Mouse (Mus musculus): ENCODE measurements around the gene Fam102b. TPM values are rescaled to one million over a fixed set of nuclear protein-coding genes. Genes with fewer than 3 reads are reported as not detected.

Fam102b gene
- polyA plus RNA-seq, 1 experiment from 2014 or later = 6.7 TPM

DNA sequence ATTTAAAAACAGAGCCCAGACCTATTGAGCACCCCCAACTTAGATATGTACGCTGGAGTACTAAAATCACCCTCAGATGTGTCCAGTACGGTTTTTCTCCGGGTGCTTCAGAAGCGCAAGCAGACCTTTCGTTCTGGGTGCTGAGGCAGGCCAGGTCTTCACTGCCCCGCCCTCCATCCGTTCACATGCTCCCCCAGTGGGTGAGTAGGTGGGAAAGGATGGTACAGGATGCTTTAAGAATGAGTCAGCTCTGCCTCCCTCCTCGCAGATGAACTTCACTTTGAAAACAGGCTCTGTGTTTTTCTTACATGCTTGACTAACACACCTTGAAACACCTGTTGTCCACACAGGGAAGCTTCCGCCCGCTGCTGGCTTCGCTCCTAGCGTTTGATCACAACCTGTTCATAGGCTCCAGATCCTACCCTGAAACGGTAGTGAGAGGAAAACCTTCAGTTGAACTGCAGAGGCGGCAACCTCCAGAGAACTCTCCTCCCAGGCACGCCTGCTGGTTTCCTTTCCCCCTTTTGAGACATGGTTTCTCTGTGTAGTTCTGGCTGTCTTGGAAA, 52.4 kb downstream of the Fam102b start:
- Histone ChIP-seq H3K36me3 (ENCODE audit: poor library complexity, severe bottlenecking) (peaks cover 33% of the 10 kb centered on the region), H3K27ac (no peak overlapping the region), H3K9ac (no peak overlapping the region), H3K4me3 (no peak overlapping the region), H3K27me3 (no peaks in the 10 kb centered on the region), H3K4me2 (no peak overlapping the region), H3K9me3 (replicated peaks) (no peaks in the 10 kb centered on the region), H3K4me1 (no peaks in the 10 kb centered on the region)
- WGBS = 89% methylated on average over 15 of the region's 15 CpGs
- ATAC-seq = no peak

DNA sequence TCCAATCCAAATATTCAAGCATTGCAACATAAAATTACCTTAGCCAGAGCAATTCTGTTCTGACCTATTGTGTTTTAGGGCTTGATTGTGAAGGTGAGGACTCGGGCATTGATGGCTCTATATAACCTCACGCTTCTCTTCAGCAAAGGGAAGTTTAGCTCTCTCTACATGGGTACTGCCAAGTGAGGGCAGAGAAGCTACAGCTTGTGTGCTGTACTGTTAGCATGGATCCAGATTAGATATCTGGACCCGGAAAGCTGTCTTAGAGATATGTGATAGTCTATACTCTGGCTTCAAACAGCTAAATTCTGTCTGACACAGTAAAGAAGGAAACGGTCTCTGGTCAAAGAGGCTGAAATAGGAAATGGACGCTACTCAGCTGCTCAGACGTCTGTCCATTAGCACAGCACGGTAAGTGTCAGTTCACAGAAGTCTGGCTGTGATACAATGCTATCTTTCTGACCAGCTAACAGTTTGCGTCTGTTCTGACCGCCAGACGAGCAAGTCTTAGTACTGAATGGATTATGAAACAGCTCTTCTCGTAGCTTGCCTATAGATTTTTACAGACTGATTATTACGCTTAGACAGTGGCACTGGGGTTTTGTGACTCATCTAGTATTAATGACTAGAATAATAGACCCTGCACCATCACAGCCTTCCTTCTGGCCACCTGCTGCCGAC, 53.3 kb downstream of the Fam102b start:
- H3K27ac ChIP-seq = no peak overlapping the region
- H3K4me1 ChIP-seq = no peaks in the 10 kb centered on the region
- H3K4me2 ChIP-seq = no peak overlapping the region
- H3K27me3 ChIP-seq = no peaks in the 10 kb centered on the region
- no peak overlapping the region for H3K4me3 ChIP-seq
- no peak for ATAC-seq
- no peak overlapping the region for H3K9ac ChIP-seq
- 83% methylated on average over 13 of the region's 13 CpGs for WGBS
- H3K9me3 ChIP-seq (replicated peaks) = no peaks in the 10 kb centered on the region
- peaks cover 25% of the 10 kb centered on the region for H3K36me3 ChIP-seq (ENCODE audit: poor library complexity, severe bottlenecking)

DNA sequence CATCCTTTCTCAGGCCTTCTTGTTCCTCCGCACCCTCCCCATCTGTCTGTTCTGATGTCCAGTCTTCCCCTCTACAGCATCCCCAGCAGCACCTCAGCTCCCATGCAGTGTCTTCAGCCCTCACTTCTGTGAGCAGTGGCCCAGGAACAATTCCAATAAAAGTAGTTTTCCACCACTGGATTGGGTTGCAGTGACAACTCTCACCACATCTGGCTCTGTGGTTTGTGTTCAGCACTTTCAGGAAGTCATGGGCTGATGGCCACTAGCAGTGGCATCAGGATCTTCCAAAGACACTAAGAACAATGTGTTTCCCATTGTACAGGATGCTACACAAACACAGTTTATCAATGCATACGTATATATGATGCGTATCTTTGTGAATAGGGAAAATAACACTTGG, 61.4 kb downstream of the Fam102b start:
- no peak for ATAC-seq

DNA sequence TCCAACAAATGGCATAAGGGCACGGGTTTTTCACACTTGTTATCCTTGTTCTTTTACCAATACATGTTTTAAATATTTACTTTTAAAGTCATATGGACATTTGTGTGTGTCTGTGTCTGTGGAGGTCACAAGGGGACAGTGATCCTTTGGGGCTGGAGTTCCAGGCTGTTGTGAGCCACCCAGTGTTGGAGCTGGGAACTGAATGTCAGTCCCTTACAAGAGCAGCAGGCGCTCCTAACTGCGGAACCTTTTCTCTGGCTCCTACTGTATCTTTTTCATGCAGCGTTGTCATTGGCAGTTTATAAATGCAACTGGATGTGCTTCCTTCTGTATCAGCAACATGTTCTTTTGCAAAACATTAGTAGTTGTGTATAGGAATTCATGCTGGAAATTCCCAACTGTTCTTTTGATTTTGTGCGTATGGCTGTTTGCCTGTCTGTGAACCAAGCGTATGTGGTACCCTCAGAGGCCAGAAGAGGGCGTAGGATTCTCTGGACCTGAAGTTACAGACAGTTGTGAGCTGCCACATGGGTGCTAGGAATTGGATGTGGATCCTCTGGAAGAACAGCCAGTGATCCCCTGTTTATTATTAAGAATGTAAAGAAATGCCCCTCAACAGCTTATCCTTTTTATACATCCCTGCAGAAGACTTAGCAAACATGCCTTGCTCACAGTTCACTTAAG, 62.9 kb downstream of the Fam102b start:
- Histone ChIP-seq H3K4me3 (no peak overlapping the region), H3K36me3 (ENCODE audit: poor library complexity, severe bottlenecking) (no peaks in the 10 kb centered on the region), H3K9me3 (replicated peaks) (no peaks in the 10 kb centered on the region), H3K4me1 (peaks cover 10% of the 10 kb centered on the region), H3K27ac (no peak overlapping the region), H3K9ac (no peak overlapping the region), H3K4me2 (no peak overlapping the region), H3K27me3 (no peaks in the 10 kb centered on the region)
- no peak for ATAC-seq
- 80% methylated on average over 7 of the region's 7 CpGs for WGBS

More for the DNA sequence above, 61.4 kb downstream of the Fam102b start:
- Histone ChIP-seq H3K4me2 (no peak overlapping the region), H3K9ac (no peak overlapping the region), H3K4me3 (no peak overlapping the region), H3K27me3 (no peaks in the 10 kb centered on the region), H3K9me3 (replicated peaks) (no peaks in the 10 kb centered on the region), H3K36me3 (ENCODE audit: poor library complexity, severe bottlenecking) (0 out of 2 replicates have a peak, but pooled peaks cover 3% of the 10 kb centered on the region), H3K4me1 (peaks cover 8% of the 10 kb centered on the region), H3K27ac (no peak overlapping the region)
- WGBS = 93% methylated on average over 3 of the region's 3 CpGs

DNA sequence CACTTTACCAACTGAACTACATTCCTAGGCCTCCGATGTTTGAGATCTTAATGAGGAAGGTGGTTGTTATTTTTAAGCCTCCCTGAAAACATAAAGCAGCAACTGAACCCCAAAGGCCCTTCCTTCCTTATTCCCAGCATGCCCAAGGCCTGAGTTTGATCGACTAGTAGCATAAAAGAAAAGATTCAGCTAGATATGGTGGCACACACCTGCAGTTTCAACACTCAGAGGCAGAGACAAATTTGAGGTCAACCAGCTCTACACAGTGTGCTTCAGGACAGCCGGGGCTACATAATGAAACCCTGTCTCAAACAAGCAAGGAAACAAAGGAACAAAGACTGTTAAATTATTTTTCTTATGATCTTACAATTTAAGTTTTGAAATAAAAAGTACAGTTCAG, 63.6 kb downstream of the Fam102b start:
- Histone ChIP-seq H3K9me3 (replicated peaks) (no peaks in the 10 kb centered on the region), H3K36me3 (ENCODE audit: poor library complexity, severe bottlenecking) (no peaks in the 10 kb centered on the region), H3K27me3 (no peaks in the 10 kb centered on the region), H3K9ac (no peak overlapping the region), H3K4me2 (no peak overlapping the region), H3K4me3 (no peak overlapping the region), H3K4me1 (peaks cover 10% of the 10 kb centered on the region), H3K27ac (no peak overlapping the region)
- no peak for ATAC-seq
- WGBS = 88% methylated on average over 3 of the region's 3 CpGs

DNA sequence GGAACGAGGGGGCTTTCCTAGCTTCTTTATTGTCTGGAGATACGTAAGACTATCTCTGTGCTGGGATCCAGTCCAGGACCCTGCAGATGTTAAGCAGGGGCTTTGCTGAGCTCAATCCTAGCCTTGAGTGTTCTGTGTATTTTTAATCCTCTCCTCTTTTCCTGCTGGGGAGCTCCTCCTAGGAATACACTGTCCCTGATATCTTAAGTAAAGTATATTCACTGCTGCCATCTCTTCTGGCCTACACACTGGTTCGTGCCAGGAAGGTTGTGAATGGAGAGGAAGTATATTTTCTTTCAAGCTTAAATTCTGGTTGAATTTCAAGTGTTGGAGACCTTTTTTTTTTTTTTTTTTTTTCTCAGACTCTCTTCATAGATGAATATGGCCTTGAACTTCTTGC, 64.1 kb downstream of the Fam102b start:
- Histone ChIP-seq H3K9me3 (replicated peaks) (no peaks in the 10 kb centered on the region), H3K9ac (no peak overlapping the region), H3K36me3 (ENCODE audit: poor library complexity, severe bottlenecking) (no peaks in the 10 kb centered on the region), H3K4me3 (no peak overlapping the region), H3K27ac (no peak overlapping the region), H3K4me2 (no peak overlapping the region), H3K4me1 (peaks cover 10% of the 10 kb centered on the region), H3K27me3 (no peaks in the 10 kb centered on the region)
- WGBS = 78% methylated on average over 3 of the region's 3 CpGs
- ATAC-seq = no peak

DNA sequence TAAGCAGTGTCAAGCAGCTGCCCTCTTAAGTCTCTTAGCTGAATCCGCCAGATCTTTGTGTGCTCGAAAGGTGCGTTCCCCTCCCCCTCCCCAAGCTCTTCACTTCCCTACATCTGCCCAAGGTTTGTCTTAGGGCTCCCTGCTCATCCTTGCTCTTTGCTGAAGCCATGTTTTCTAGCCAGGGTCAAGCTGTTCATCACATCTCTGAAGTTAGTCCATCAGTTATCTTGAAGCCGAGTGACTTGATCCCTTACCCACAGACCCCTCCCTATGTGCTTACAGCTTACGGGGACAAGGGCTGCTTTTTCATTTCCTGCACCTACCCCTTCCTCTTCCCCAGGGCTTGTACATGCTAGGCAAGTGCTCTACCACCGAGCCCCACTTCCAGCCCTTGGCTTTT, 65.8 kb downstream of the Fam102b start:
- H3K4me3 ChIP-seq = no peak overlapping the region
- peak; percentile 26; the same call in 1 of the 2 replicates for ATAC-seq
- H3K9me3 ChIP-seq (replicated peaks) = no peaks in the 10 kb centered on the region
- H3K4me2 ChIP-seq = peak overlapping the region; percentile 39
- no peak overlapping the region for H3K9ac ChIP-seq
- H3K27me3 ChIP-seq = no peaks in the 10 kb centered on the region
- peaks cover 10% of the 10 kb centered on the region for H3K4me1 ChIP-seq
- 40% methylated on average over 6 of the region's 6 CpGs for WGBS
- no peaks in the 10 kb centered on the region for H3K36me3 ChIP-seq (ENCODE audit: poor library complexity, severe bottlenecking)
- H3K27ac ChIP-seq = peak overlapping the region; percentile 21; the same call in 1 of the 2 replicates

DNA sequence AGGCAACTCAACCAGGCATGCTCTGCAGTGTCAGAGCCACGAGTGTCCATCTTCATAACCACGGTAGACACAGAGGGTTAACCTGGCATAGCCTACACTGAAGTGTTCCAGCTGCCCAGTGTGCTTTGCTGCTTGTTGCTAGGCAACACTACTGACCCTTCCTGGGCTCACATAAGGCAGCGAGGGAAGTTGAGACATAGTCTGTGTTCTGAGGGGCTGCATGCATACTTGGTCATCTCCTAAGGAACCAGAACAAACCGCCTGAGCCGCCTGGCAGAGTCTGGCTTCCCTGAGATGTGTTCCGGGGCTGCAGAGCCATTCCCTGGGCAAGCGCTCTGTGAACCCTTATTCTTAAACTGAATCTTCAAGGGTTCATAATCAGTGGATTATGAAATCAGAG, 66.2 kb downstream of the Fam102b start:
- Histone ChIP-seq H3K27me3 (no peaks in the 10 kb centered on the region), H3K9ac (no peak overlapping the region), H3K9me3 (replicated peaks) (no peaks in the 10 kb centered on the region), H3K27ac (peak overlapping the region; percentile 21; the same call in 1 of the 2 replicates), H3K36me3 (ENCODE audit: poor library complexity, severe bottlenecking) (no peaks in the 10 kb centered on the region), H3K4me1 (peaks cover 10% of the 10 kb centered on the region), H3K4me3 (no peak overlapping the region), H3K4me2 (peak overlapping the region; percentile 39)
- WGBS = 33% methylated on average over 7 of the region's 7 CpGs
- peak; percentile 88 for ATAC-seq

DNA sequence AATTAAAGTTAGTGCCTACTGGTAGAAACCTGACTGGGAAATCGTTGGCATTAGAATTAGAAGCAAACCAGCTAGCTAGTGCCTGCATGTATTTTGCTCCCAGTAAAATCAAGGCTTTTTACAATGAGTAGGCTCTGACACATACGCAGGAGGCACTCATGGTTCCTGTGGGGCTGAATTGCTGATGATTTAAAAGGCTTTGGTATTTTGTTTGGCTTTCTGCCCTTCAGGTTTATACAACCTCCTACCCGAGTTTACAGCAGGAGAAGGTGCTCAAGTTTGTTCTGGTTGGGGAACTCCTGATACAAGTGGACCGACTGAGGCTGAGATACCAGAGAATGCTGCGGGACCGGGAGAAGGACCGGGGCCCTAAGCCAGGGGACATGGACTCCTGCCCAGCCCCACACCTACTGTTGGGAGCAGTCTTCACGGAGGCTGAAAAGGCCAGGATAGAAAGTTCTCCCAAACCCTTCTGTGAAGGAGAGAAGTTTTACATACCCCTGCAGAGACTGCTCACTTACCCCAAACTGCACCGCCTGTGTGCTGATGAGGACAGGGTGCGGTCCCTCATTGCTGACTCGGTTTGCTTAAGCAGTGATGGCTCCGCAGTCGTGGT, 67.6 kb downstream of the Fam102b start:
- Histone ChIP-seq H3K9ac (no peak overlapping the region), H3K4me1 (peaks cover 10% of the 10 kb centered on the region), H3K27me3 (no peaks in the 10 kb centered on the region), H3K4me3 (no peak overlapping the region), H3K9me3 (replicated peaks) (no peaks in the 10 kb centered on the region), H3K4me2 (no peak overlapping the region), H3K27ac (no peak overlapping the region), H3K36me3 (ENCODE audit: poor library complexity, severe bottlenecking) (no peaks in the 10 kb centered on the region)
- 83% methylated on average over 13 of the region's 13 CpGs for WGBS
- ATAC-seq = no peak

DNA sequence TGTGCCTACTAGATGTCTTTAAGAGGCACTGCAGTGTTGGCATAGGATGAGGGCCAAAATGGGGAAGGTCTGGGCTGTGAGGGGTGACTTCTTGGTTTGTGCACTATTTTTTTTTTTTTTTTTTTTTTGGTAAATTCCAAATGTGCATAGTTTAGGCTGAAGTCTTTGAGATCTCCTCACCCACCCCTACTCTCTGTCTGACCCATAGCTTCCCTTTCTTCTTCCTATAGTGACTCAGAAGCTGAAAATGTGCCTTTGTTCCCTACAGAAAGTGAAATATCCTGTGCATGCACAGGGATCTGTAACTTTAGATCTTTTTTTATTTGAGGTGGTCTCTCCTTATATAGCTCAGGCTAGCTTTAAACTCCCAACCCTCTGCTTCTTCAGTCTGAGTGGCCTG, 69.4 kb downstream of the Fam102b start:
- no peak overlapping the region for H3K4me3 ChIP-seq
- no peaks in the 10 kb centered on the region for H3K27me3 ChIP-seq
- H3K9ac ChIP-seq = no peak overlapping the region
- H3K9me3 ChIP-seq (replicated peaks) = no peaks in the 10 kb centered on the region
- ATAC-seq = no peak
- no peak overlapping the region for H3K27ac ChIP-seq
- H3K4me1 ChIP-seq = peaks cover 10% of the 10 kb centered on the region
- no peaks in the 10 kb centered on the region for H3K36me3 ChIP-seq (ENCODE audit: poor library complexity, severe bottlenecking)
- no peak overlapping the region for H3K4me2 ChIP-seq

DNA sequence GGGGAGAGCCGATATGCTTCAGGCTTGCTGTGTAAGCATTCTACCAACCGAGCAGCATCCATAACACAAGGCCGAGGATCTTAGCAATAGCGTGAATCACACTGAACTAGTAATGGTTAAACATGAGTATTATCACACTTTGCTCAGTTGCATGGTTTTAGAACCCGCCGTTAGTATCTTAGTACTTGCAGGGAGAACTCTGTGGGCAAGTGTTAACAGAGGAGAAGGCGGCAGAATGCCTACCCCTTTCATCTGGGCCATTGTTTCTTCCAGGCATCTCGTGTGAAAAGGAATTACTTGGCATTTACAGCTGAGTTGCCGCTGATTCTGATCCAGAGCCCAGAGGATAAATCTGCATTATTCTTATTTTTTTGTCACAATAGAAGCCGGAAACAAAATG, 86.4 kb downstream of the Fam102b start:
- Histone ChIP-seq H3K4me3 (no peak overlapping the region), H3K9ac (no peak overlapping the region), H3K4me1 (no peaks in the 10 kb centered on the region), H3K36me3 (ENCODE audit: poor library complexity, severe bottlenecking) (no peaks in the 10 kb centered on the region), H3K27ac (no peak overlapping the region), H3K4me2 (no peak overlapping the region), H3K9me3 (replicated peaks) (no peaks in the 10 kb centered on the region), H3K27me3 (no peaks in the 10 kb centered on the region)
- WGBS = 69% methylated on average over 10 of the region's 10 CpGs
- ATAC-seq = no peak

DNA sequence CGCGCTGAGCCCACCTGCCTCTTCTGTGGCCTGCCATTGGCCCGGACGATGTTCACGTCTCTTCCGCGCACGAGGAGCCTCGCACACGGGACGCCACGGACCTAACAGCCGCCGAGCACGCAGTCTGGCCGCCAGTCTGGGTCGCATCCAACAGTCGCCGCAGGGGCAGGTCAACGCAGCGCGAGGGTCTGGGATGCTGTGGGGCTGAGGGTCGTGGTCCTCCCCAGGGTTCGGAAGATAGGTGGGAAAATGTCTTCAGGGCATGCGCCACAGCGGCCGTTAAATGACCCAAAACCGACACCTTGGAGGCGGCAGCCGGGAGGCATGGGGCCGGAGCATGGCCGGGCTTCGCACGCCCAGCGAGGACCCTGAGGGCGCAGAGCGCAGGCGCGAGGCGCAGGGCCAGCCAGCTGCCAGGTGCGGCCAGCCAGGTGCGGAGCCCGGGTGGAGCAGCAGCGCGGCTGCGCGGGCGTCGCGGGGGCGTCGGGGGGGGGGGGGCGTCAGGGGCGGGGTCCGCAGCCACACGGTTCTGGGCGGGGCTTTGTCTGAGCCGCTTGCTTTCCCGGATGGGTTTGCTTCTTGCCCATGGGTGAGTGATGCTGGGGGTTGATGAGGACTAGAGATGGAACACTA, 87.3 kb downstream of the Fam102b start, which contains the start of gene Gm9857:
Gm9857 (minus strand) TSS at position 445 of the 633 bp plus-strand sequence.
- no peaks in the 10 kb centered on the region for H3K27me3 ChIP-seq
- no peaks in the 10 kb centered on the region for H3K4me1 ChIP-seq
- H3K9me3 ChIP-seq (replicated peaks) = no peaks in the 10 kb centered on the region
- WGBS = 67% methylated on average over 44 of the region's 59 CpGs
- no peaks in the 10 kb centered on the region for H3K36me3 ChIP-seq (ENCODE audit: poor library complexity, severe bottlenecking)
- H3K9ac ChIP-seq = 0 out of 2 replicates have a peak within 1 kb of the TSS, but pooled peaks have one; percentile 16
- no peak within 1 kb of the TSS for H3K27ac ChIP-seq
- peak; percentile 87 for ATAC-seq
- peak within 1 kb of the TSS; percentile 31 for H3K4me3 ChIP-seq
- peak within 1 kb of the TSS; percentile 56 for H3K4me2 ChIP-seq

Measured in forebrain, embryonic 13.5 days (tissue).